Mouse (Mus musculus): Measurements from ENCODE around the gene Thsd7a. TPM values are rescaled to one million over a fixed set of nuclear protein-coding genes. Genes with fewer than 3 reads are reported as not detected.

The Thsd7a gene
- total RNA-seq, 2 experiments from 2014 or later, result 12.8 to 13.6 TPM

DNA sequence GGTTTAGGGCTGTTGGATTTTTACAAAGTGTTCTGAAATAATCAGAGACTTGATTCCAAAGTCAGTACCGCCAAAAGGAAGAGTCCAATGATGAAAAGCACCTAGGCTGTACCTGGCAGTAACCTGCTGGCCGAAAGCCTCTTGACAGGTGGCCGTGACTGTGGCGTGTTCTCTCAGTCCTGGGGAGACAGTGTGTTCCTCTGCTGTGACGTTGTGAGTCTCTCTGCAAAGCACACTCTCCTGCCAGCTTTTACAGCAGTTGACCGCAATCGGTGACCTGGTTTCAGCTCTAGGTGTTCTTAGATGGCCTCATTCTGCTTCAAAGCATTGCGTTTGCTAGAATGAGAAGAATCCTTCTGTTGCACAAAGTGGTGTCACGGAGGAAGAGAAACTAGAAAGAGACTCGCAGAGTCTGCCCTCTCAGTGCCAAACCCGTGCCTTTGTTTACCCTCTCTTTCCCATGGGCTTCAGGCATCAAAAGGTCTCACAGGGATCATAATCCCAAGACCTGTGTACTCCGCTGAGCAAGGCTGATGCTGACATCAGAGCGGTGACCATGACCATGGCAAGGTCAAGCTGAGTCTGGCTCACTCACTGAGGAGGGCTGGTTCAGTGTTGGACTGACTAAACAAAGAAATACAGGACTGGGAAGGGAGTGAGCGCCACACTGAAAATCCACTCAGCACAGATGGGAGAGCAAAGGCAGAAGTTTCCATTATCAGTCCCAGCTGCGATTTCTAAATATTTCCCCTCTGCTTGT, 486.4 kb downstream of the Thsd7a start:
- DNase-seq, result no peak
- intact Hi-C loops (cut with DNase I), result loop anchor here (10.0 kb wide), 1 partner anchor 468 kb away; no protein-coding TSS in a partner anchor

All from heart, postnatal 10 days (tissue).